Mouse (Mus musculus): ENCODE measurements around the gene Tubb5.

The Tubb5 gene

DNA sequence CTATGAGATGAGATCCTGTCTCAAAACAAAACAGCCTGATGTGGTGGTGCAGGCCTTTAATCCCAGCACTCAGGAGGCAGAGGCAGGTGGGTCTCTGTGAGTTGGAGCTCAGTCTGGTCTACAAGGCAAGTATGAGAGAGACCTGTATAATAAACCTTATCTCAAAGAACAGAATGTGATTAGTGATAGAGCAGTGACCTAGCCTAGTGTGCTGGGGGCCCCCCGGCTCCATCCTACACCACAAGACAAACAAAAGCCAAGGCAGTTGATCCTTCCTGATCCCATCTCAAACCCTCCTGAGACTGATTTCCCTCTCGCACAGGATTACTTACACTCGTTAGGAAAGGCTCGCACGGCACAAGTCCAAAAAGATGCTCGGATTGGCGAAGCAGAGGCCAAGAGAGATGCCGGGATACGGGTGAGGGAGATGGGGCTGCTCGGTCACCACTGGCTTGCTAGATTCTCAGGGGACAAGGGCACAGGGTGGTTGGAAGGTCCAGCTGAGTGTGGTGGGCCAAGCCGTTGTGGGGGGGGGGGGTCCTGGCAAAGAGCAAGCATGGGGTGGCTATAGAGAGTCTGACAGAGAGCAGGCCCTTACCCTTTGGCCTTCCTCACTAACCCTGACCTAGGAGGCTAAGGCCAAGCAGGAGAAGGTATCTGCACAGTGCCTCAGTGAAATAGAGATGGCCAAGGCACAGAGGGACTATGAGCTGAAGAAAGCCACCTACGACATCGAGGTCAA, 12.8 kb downstream of the Tubb5 start:
- no peak for DNase-seq (ENCODE audit: low read depth, low spot score)

DNA sequence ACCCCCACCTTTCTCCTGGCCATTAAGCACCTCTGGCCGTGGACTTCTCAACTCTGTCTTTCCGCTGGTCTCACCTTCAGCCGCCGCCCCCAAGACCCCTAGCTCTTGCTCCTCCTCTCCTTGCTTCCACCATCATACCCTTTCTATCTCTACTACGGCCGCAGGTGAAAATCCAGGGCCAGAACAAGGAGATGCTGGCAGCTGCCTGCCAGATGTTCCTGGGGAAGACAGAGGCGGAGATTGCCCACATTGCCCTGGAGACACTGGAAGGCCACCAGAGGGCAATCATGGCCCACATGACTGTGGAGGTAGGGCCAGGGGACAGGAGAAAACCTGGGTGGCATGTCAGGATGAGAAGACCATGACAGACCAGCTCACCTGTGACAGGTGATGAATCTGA, 13.7 kb downstream of the Tubb5 start:
- no peak for DNase-seq (ENCODE audit: low read depth, low spot score)

DNA sequence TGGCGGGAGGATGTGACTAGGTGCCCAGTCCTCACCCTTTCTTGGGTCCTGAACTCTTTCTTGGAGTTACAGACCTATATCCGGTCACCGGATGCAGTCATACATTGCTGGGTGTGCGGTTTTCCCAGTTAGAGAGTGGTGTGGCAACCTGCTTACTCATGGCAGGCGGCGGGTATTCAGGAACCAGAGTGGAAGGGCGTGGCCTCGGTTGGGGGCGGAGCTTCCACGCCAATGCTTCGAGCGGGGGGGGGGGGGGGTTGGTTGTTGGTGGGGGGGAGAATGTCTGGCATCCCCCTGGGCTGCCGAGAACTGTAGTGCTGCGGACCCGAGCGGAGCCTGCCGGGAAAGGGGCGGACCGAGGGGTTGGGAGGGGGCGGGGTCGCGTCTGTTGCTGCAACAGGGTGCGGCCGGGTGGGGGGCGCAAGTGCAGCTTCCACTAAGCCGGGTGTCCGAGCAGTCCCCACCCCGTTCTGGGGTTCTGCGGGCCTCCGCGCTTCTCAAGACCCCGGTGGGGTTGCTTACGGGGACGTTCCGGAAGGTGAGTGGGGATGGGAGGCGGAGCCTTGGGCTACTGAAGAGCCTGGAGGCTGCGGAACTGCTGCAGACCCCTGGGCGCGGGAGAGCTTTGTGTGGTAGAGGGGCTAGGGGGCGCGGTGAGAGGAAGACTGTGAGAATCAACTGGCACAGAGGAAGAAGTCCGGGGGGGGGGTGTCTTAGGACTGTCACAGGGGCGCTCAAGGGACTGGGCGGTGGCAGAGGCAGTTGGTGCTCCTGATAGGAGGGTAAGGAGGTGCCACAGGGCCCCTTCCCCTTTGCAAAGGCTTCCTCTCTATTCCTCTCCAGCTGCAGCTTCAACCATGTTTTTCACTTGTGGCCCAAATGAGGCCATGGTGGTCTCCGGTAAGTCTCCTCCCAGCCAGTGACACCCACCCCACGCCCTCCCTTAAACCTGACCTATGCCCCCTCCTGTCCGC, 14.9 kb downstream of the Tubb5 start, which contains the start of gene Flot1:
TSS of gene Flot1 (plus strand) at position 267 of the 974 bp plus-strand sequence.
- peak; percentile 90 for DNase-seq (ENCODE audit: low read depth, low spot score)

DNA sequence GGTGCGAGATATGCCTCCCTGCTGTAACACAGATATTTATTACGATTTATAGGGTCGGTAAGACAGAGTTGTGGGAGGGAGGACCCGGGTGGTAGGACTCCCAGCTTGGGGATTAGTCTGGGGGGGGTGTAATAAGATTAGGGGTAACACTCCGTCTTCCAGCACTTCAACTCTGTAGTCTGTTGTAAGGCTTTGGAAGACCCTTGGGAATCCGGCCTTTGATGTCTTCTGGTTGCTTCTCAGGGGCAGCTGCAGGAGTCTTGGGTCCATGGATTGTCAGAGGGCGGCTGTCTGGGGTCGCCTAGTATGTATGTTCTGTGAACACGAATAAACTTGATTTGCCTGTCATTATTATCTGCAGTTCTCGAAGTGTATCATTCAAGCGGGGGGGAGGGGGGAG, 15.5 kb downstream of the Tubb5 start:
- no peak for DNase-seq (ENCODE audit: low read depth, low spot score)

DNA sequence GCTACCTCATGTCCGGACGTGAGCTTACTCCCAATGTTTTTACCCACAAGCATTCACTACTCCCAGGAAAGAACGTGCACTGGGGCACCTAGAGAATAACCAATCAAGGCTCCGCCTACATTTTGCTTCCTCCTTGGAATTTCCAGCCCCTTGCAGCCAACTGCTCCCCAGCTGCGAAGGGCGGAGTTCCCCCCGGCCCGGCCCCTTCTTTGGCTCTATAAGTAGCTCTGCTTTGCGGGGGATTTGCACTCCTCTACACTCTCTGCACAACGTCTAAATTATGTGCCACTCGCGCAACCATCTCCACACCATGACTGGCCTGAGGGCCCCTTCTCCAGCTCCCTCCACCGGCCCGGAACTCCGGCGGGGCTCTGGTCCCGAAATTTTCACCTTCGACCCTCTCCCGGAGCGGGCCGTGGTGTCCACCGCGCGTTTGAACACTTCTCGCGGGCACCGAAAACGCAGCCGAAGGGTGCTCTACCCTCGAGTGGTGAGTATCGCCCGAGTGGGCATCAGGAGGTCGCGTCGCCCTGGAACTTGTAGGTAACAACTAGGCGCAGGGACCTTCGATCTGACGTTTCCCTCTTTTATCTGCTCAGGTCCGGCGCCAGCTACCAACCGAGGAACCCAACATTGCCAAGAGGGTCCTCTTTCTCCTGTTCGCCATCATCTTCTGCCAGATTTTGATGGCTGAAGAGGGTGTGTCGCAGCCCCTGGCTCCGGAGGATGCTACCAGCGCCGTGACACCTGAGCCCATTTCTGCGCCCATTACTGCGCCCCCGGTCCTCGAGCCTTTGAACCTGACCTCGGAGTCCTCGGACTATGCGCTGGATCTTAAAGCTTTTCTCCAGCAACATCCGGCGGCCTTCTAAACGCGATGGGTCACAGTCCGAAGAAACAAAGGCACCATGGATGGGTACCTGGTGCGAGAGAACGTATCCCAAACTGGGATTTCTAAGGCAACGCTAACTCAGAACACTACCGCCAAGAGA, 16.4 kb downstream of the Tubb5 start, which contains the start of gene Ier3:
TSS of gene Ier3 (plus strand) at position 246 of the 992 bp plus-strand sequence.
- peak; percentile 76 for DNase-seq (ENCODE audit: low read depth, low spot score)

DNA sequence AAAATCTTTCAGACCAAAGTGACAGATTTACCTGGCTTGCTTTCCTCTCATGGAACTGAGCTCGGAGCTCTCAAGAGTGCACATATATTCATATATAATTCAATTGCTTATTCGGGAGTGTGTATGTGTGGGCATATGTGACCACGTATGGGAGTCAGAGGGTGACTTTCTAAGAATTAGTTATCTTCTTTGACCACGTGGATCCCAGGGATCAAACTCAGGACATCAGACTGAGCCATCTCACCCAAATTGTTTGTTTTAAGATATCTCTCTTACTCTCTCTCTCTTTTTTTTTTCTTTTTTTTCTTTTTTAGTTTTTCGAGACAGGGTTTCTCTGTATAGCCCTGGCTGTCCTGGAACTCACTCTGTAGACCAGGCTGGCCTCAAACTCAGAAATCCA, 18.0 kb downstream of the Tubb5 start:
- DNase-seq (ENCODE audit: low read depth, low spot score), result no peak

DNA sequence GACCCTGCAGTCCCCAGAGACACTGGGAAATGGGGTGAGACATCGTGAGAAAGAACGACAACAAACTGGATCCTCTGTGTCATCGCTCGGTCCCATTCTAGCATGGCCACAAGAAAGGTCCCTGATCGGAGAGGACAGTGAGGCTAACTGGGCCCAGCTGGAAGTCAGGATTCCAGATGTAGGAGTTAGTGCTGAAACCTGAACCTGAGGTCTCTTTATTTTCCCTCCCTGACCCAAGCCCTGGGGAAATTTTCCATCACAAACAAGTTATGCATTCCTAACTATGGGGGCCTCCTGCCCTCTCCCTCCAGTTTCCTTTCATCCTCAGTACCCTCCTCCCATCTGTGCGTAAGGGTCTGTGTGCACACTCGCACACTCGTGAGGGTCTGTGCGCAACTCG, 20.9 kb downstream of the Tubb5 start:
- no peak for DNase-seq (ENCODE audit: low read depth, low spot score)

DNA sequence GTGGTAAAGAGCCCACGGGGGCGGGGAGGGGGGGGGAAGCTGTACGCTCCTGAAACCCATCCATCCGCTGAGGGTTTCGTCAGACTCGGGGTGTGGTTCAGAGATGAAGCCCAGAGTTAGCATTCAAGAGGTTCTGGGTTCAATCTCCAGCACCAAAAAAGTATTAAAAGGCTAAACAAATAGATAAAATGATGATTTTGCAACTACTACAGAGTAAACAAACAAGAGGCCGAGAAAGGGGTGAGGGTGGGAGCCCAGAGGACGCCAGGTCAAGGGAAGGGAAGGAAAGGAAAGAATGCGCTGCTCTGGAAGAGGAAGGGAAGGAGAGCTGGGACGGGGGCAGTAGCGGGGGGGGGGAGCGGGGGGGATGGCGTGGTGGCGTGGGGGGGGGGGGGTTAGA, 21.4 kb downstream of the Tubb5 start:
- no peak for DNase-seq (ENCODE audit: low read depth, low spot score)

DNA sequence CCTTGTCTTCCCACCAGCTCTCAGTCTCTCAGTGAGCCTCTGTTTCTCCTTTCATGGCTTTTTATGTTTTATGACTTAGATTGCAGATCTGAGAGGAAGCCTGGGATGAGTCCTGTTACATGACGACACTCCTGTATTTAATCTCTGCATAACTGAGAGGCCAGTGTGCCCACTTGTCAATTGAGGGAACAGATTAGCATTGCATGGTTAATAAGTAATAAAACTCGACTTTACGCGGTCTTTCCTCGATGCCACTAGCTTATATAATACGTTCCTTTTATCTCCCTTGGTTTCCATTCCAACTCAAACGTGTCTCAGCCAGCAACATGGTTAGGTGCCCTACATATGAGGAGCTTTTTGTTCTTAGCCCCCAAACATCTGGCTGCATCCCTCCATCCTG, 22.3 kb downstream of the Tubb5 start:
- no peak for DNase-seq (ENCODE audit: low read depth, low spot score)

DNA sequence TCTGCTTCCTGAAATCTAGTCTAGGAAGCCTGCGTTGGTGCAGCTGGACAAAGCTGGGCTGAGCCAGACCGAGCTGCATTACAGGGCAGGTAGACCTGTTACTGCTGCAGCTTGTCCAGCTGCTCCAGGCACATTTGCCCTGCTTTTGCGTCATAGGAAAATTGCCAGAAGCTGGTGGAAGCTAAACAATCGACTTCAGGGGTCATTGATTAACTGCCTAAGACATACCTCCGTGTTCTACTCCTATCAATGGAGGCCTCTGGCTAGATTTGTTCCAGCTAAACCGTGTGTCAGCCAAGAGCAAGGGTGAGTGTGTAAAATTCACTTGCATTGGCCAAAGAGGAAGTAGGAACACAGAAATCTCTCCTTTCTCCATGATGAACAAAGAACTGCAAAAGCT, 23.4 kb downstream of the Tubb5 start:
- no peak for DNase-seq (ENCODE audit: low read depth, low spot score)

DNA sequence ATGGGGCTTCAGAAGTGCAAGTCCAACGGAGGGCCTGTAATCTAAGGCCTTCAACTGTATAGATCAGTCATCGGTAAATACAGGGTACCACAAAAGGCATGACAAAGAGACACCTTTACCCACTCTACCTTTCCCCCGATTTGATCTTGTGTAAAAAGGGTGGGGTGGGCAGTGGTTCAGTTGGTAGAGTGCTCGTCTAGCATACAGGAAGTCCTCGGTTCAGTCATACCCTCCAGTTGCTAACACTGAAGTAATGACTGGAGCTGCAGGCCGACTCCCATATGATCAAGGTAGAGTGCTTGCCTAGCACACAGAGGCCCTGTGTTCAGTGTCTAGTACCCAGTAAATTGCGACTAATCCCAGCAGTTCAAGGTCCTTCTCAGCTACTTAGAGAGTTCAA, 24.5 kb downstream of the Tubb5 start:
- DNase-seq (ENCODE audit: low read depth, low spot score), result no peak

DNA sequence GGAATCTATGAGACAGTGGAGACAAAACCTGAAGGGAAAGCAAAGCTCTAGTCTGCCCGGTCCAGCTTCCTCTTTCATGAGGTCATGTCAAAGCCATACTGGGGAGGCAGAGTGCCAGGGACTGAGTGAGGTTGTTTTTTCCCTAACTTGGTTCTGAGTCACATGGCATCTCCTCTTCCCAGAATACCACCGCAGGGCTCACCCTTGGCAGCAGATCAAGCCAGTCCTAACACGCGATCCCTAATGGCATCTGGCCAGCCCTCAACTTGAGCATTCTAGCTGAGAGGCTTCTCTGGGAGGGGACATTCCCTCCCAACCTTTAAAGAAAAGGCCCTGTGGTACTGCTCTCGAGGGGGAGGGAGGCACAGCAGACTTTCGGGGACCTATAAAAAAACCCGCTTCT, 24.9 kb downstream of the Tubb5 start:
- no peak for DNase-seq (ENCODE audit: low read depth, low spot score)

DNA sequence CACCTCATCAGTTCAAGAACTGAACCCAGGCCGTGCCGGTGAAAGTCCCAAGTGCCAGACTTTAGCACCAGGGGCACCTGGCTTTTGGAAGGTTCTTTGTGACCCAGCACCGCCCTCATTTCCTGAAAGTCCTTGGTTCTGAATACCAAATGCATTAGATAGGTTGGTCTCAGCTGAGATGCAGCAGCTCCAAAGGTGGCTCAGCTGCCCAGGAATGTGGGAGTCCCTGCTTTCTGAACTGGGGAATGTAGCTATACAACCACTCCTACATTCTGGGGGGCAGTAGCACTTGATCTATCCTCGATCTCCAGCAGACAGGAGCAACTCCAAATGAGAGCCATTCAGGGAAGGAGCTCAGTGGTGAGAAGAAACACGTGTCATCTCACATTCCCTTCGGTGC, 25.4 kb downstream of the Tubb5 start:
- DNase-seq (ENCODE audit: low read depth, low spot score), result no peak

DNA sequence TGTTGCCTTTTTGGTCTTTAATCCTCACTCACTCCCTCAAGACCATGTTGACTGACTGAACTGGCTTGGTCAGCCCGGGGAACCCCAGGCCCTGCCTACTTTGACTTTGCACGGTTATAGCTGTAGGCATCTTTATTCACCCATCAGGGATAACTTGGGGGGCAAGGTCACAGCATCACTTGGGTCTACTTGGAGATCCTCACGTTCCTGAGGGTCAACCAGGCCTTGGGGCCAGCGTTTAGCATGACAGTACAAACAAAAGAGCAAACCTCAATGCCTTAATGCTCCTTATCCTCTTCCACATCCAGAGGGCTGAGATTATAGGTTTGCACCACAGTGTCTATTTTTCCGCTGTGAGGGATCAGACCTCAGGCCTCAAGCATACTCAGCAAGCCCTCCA, 25.8 kb downstream of the Tubb5 start:
- no peak for DNase-seq (ENCODE audit: low read depth, low spot score)

DNA sequence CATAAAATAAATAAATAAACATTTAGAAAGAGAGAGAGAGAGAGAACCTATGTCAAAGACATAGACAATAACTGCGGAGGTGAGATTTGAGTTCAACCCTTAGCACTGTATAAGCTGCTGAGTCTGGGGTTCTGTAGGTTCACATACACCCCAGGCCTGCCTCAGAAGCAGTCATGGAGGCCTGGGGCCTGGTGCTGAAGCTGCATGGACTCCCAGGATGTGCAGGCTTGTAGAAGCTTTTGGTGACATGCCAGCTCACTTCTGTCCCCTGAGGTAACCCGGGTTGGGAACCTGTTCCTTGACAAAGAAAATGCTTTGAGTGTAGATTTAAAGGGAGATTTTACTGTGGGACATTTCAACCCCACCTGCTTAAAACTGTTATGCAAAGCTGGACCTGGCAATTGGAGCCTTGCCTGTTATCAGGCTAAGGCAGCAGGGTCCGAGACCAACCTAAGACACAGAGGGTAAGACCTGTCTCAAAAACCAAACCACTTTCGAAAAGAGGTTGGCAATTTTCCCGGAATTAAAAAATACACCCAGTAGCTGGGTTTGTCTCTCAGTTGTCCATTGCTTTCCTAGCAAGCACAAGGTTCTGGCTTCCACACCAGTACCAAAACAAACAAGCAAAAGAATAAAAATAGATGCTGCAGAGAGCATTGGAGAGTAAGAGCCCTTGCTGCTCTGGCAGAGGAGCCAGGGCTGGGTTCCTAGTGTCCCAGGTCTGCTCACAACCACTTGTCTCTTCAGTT, 27.0 kb downstream of the Tubb5 start:
- no peak for DNase-seq (ENCODE audit: low read depth, low spot score)

DNA sequence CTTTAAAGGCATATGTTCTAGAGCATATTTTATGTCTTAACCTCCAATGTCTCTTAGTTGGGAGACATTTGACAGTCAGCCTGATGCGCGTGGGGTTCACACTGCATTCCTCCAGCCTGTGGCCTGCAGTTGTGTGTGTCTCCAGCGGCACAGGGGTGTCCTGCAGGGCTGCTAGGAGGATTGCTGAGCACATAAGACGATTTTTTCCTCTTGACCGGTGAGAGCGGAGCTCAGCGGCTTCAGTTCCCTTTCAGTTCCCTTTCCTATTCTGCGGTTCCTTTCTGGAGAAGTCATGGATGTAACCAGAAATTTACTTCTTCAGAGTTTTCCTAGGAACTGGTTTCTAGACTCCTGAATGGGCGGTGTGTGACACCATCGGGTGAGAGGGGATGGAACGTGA, 28.7 kb downstream of the Tubb5 start:
- DNase-seq (ENCODE audit: low read depth, low spot score), result no peak

DNA sequence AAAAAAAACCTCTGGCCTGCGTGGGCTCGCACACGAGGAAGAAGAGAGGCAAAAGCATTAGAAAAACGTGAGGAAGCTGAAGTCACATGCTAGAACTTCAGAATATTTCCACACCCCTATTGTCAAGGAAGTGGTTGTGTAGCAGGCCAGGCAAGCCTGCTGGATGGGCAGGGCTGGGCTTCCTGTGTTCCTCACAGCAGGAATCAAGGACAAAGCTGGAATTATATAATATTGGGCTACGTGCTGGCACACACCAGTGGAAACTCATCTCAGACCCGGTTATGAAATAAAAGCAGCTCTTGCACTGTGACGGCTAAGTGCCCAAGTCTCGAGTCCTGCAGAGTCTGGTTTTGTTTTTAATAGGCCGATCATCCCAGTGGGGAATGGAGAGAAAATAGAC, 30.0 kb downstream of the Tubb5 start:
- DNase-seq (ENCODE audit: low read depth, low spot score), result no peak

DNA sequence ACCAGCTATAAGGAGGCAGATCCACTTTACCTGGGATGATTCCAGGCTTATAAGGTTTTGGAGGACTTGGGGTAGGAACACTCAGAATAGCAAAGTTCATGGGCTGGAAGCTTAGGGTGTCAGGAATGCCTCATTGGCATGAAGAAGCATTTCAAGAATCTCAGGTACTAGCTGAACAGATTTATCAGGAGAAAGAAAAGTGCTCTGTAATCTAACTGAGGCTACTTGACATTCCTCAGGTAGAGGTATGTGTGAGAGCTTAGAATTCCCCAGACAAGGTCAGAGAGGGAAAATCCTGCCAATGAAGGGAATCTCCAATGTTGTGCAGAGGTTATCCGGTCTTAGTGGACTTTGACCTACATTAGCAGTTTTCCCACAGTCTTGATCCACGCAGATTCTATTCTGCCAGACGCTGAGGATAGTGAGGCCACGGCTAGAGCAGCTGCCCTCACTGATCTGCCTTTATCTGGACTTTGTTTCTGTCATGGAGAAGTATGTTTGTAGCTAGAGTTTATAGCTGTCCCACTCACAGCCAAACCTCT, 34.2 kb downstream of the Tubb5 start:
- DNase-seq (ENCODE audit: low read depth, low spot score), result no peak

DNA sequence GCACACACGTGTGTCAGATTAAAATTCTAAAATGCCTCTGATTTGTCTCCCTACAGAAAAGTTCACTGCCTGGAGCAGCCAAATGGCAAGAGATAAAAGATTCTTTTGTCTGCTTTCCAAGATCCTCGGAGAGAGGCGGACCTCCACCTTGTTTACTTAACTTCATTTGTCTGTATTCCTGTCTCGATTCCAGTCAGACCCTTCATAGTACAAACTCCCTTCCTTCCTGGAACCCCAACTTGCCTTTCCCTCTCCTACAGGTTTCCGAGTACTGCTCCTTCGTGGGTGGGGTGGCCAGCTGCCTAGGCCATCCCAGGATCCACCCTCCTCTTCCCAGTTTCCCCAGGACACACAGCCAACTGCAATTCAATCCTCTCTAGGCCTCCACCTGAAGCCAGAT, 35.1 kb downstream of the Tubb5 start:
- no peak for DNase-seq (ENCODE audit: low read depth, low spot score)

DNA sequence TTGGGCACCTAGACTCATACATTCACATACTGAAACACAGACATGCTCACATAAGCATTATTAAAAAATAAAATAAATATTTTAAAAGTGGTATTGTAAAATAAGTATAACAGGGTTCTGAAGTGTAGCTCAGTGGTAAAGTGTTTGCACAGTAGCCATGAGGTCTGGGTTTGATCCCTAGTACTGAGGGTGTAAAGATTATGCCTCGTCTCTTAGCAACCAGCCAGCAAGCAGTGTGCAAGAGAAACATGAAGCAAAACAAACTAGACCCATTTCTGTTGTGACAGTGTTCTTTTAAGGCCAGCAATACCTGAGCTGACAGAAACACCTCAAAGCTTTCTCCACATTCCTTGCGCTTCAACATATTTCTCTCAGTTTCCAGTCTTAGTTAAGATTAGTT, 37.2 kb downstream of the Tubb5 start:
- DNase-seq (ENCODE audit: low read depth, low spot score), result no peak

DNA sequence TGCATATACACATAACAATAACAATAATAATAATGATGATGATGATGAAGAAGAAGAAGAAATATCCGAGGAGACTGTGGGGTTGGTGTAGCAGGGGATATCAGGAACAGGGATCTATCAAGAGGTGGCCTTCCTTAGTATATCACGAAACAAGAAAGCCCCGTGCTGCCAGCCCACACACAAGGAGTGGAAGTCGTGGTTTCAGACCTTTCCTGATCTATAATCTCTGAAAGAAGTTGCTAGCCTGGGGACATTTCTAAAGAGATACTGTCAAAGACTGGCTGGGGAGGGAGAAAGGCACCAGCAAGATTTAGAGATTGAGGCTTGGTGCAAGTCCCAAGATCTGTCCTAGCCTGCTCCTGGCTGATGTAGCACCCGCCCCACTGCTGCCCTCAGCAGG, 41.3 kb downstream of the Tubb5 start:
- DNase-seq (ENCODE audit: low read depth, low spot score), result no peak

All from mesoderm, embryonic 11.5 days (tissue).